Mouse (Mus musculus) intestine, embryonic 14.5 days (tissue): Measurements from ENCODE around the gene Pomgnt1. TPM values are rescaled to one million over a fixed set of nuclear protein-coding genes. Genes with fewer than 3 reads are reported as not detected.
A peak's percentile ranks its signal among the peaks of the same experiment; 100 is the strongest.

Source experiments
- ATAC-seq: fragments of 200-750 bp; cut with Nextera tagmentation; replicated peaks from 2 replicates; pipeline ENCODE4 v1.8.0; 2017; ENCODE audit warnings: low read depth, moderate number of reproducible peaks, moderate TSS enrichment, moderate library complexity; ENCODE audit not compliant: low FRiP score, low TSS enrichment
- DNase-seq: peaks from one replicate; pipeline ENCODE4 v3.0.0-alpha.2; 2018; ENCODE audit warnings: low spot score
- H3K27ac ChIP-seq: fragments of 300-500 bp; sonication (generic); 2 replicates; pipeline ENCODE4 v1.5.1; 2014; ENCODE audit warnings: low read depth, mild to moderate bottlenecking, control low read depth
- H3K27me3 ChIP-seq: fragments of 300-500 bp; sonication (generic); replicated peaks from 2 replicates; pipeline ENCODE4 v1.6.1; 2014; ENCODE audit warnings: low read length, control low read depth; ENCODE audit not compliant: control insufficient read depth, insufficient read depth
- H3K36me3 ChIP-seq: fragments of 300-500 bp; sonication (generic); 2 replicates; pipeline ENCODE4 v1.6.1; 2014; ENCODE audit warnings: low read length, control low read depth; ENCODE audit not compliant: control insufficient read depth, insufficient read depth
- H3K4me1 ChIP-seq: fragments of 300-500 bp; sonication (generic); replicated peaks from 2 replicates; pipeline ENCODE4 v1.6.1; 2014; ENCODE audit warnings: low read length, control low read depth, mixed read lengths; ENCODE audit not compliant: control insufficient read depth, insufficient read depth
- H3K4me2 ChIP-seq: fragments of 300-500 bp; sonication (generic); 2 replicates; pipeline ENCODE4 v1.6.1; 2014; ENCODE audit warnings: low read length
- H3K4me3 ChIP-seq: fragments of 300-500 bp; sonication (generic); 2 replicates; pipeline ENCODE4 v1.5.1; 2014; ENCODE audit warnings: low read depth, low read length, control low read depth, mixed read lengths
- H3K9ac ChIP-seq: fragments of 300-500 bp; sonication (generic); 2 replicates; pipeline ENCODE4 v1.6.1; 2014; ENCODE audit warnings: mild to moderate bottlenecking, low read length
- H3K9me3 ChIP-seq: fragments of 300-500 bp; sonication (generic); 2 replicates; pipeline ENCODE4 v1.6.1; 2016; ENCODE audit warnings: low read length, control low read depth; ENCODE audit not compliant: control insufficient read depth
- WGBS: fragments of 180-500 bp; shearing (Covaris S2); extraction: QIAGEN DNeasy Blood & Tissue Kit; methylation state at CpG from one replicate; pipeline ENCODE4 v1.1.7; 2014; 5-methylcytosine and 5-hydroxymethylcytosine counted together
- polyA plus RNA-seq: library from polyadenylated mRNA; unstranded; fragments of >200 nt; fragmentation: Nextera tagmentation; extraction: Ambion mirVana; gene quantifications from 2 replicates; pipeline ENCODE4 v1.2.1, GENCODE M21; 2014

Gene Pomgnt1
- polyA plus RNA-seq, 1 experiment from 2014 or later, result 53.7 TPM

GRCm38 (mm10) chr4:116127956-116128355, 4.3 kb downstream of the Pomgnt1 start:
- H3K9ac ChIP-seq, result no peak overlapping the region
- no peaks in the 10 kb centered on the region for H3K27me3 ChIP-seq
- H3K4me3 ChIP-seq, result no peak overlapping the region
- peaks cover 3% of the 10 kb centered on the region for H3K4me1 ChIP-seq
- no peak overlapping the region for H3K4me2 ChIP-seq
- no peaks in the 10 kb centered on the region for H3K9me3 ChIP-seq
- ATAC-seq (no peak), DNase-seq (no peak)
- no peak overlapping the region for H3K27ac ChIP-seq
- H3K36me3 ChIP-seq, result no peaks in the 10 kb centered on the region
- 82% methylated on average over 6 of the region's 6 CpGs for WGBS

- 83% methylated on average over 4 of the region's 4 CpGs for WGBS
Observed at GRCm38 (mm10) chr4:116133126-116133525, 9.5 kb downstream of the Pomgnt1 start.

GRCm38 (mm10) chr4:116134990-116135389, 11.3 kb downstream of the Pomgnt1 start:
- H3K4me3 ChIP-seq, result no peak overlapping the region
- no peak overlapping the region for H3K4me2 ChIP-seq
- no peak overlapping the region for H3K9ac ChIP-seq
- H3K9me3 ChIP-seq, result no peaks in the 10 kb centered on the region
- H3K4me1 ChIP-seq, result no peaks in the 10 kb centered on the region
- DNase-seq (no peak), ATAC-seq (0 out of 2 replicates have a peak, but pooled peaks have one; percentile 22)
- WGBS, result 39% methylated on average over 2 of the region's 2 CpGs
- no peak overlapping the region for H3K27ac ChIP-seq
- no peaks in the 10 kb centered on the region for H3K36me3 ChIP-seq
- H3K27me3 ChIP-seq, result no peaks in the 10 kb centered on the region

More at GRCm38 (mm10) chr4:116133126-116133525, 9.5 kb downstream of the Pomgnt1 start:
- Histone ChIP-seq H3K9me3 (no peaks in the 10 kb centered on the region), H3K9ac (no peak overlapping the region), H3K4me3 (no peak overlapping the region), H3K4me2 (no peak overlapping the region), H3K36me3 (no peaks in the 10 kb centered on the region), H3K27me3 (no peaks in the 10 kb centered on the region), H3K4me1 (no peaks in the 10 kb centered on the region), H3K27ac (no peak overlapping the region)
- DNase-seq, result no peak
- ATAC-seq, result no peak

GRCm38 (mm10) chr4:116137421-116137996, 13.9 kb downstream of the Pomgnt1 start:
- Histone ChIP-seq H3K9me3 (no peaks in the 10 kb centered on the region), H3K27ac (no peak overlapping the region), H3K4me1 (no peaks in the 10 kb centered on the region), H3K9ac (no peak overlapping the region), H3K4me2 (no peak overlapping the region), H3K27me3 (no peaks in the 10 kb centered on the region), H3K4me3 (no peak overlapping the region), H3K36me3 (no peaks in the 10 kb centered on the region)
- WGBS, result 44% methylated on average over 13 of the region's 13 CpGs
- no peak for ATAC-seq
- DNase-seq, result no peak

GRCm38 (mm10) chr4:116140801-116141574, 17.3 kb downstream of the Pomgnt1 start:
- Histone ChIP-seq H3K4me3 (no peak overlapping the region), H3K9me3 (no peaks in the 10 kb centered on the region), H3K36me3 (no peaks in the 10 kb centered on the region), H3K4me2 (no peak overlapping the region), H3K9ac (no peak overlapping the region), H3K27me3 (no peaks in the 10 kb centered on the region), H3K4me1 (no peaks in the 10 kb centered on the region), H3K27ac (no peak overlapping the region)
- 75% methylated on average over 7 of the region's 7 CpGs for WGBS
- ATAC-seq (no peak), DNase-seq (no peak)

DNA sequence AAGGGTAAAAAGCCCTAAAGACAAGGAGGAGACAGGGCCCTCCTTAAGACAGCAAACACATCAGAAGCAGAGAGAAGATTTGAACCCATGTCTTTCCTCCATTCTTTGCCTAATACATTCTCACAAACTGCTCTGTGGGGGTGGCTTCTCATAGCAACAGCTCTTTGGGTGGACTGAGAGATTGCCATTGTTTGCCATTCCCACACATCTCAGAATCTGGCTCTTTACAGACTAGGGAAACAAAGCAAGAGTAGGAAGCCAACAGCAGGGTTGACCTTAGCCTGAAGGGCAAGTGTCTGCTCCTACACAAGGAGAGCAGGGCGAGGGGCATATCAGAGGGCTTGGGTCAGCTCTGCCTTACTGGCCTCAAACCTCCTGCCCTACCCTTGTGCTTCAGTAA, 18.1 kb downstream of the Pomgnt1 start:
- WGBS, result 88% methylated on average over 1 of the region's 1 CpGs
- no peak for ATAC-seq
- Histone ChIP-seq H3K4me1 (no peaks in the 10 kb centered on the region), H3K27me3 (no peaks in the 10 kb centered on the region), H3K36me3 (no peaks in the 10 kb centered on the region), H3K27ac (no peak overlapping the region), H3K4me3 (no peak overlapping the region), H3K9ac (no peak overlapping the region), H3K4me2 (no peak overlapping the region), H3K9me3 (no peaks in the 10 kb centered on the region)
- DNase-seq, result no peak

DNA sequence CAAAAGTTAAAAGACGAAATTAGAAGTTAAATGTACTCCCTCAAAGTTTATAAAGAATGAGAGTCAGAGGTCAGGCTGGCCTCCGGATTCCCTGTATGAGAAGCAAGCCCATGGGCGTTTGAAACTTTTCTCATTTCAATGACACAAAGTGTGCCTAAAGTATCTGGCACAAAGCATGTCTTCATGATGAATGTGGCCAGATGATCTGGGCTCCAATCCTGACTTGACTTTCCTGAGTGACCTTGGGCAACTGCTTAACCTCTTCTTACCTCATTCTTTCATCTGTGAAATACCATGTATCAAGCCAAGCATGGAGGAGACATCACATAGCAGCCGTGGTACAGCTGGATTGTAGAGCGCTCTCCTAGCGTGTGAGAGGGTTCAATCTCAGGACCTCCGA, 18.6 kb downstream of the Pomgnt1 start:
- 83% methylated on average over 7 of the region's 7 CpGs for WGBS
- no peak for DNase-seq

DNA sequence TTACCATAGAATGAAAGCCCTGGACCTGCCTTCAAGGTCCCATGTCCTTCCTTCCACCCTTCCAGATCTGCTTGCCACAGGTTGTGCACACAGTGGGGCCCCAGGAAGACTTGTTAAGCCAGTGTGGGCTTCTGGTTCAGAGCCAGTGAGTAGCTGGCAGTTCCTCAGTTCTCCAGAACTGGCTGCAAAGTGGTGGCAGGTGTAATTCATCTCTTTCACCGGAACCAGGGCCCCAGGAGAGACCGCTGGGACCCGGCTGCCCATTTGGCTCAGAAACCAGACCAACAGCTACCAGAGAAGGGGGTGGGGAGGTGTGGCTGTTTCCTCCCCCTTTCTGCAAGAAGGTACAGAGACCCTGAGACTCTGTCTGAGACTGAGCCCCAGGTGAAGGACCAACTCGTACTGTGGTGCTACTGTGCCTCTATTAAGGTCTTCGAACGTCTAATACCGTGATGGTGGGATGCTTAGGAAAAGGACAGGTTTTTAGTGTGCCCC, 19.7 kb downstream of the Pomgnt1 start:
- 6% methylated on average over 7 of the region's 7 CpGs for WGBS
- no peak overlapping the region for H3K9ac ChIP-seq
- ATAC-seq, result no peak
- DNase-seq, result peak; percentile 52
- H3K4me1 ChIP-seq, result no peaks in the 10 kb centered on the region
- H3K4me3 ChIP-seq, result peak overlapping the region; percentile 68; the same call in 1 of the 2 replicates
- no peak overlapping the region for H3K27ac ChIP-seq
- H3K9me3 ChIP-seq, result no peaks in the 10 kb centered on the region
- H3K36me3 ChIP-seq, result no peaks in the 10 kb centered on the region
- no peaks in the 10 kb centered on the region for H3K27me3 ChIP-seq
- peak overlapping the region; percentile 93 for H3K4me2 ChIP-seq

More for the DNA sequence above, 18.6 kb downstream of the Pomgnt1 start:
- Histone ChIP-seq H3K27ac (no peak overlapping the region), H3K9ac (no peak overlapping the region), H3K27me3 (no peaks in the 10 kb centered on the region), H3K36me3 (no peaks in the 10 kb centered on the region), H3K4me2 (no peak overlapping the region), H3K4me3 (no peak overlapping the region), H3K4me1 (no peaks in the 10 kb centered on the region), H3K9me3 (no peaks in the 10 kb centered on the region)
- ATAC-seq, result no peak
